Mouse (Mus musculus): Measurements from ENCODE around the gene Ppa1.
"Not testable (repeated sequence)": the region's sequence is repeated elsewhere in the genome, so short reads cannot be mapped to it uniquely, and the experiment has no call there.

The Ppa1 gene

DNA sequence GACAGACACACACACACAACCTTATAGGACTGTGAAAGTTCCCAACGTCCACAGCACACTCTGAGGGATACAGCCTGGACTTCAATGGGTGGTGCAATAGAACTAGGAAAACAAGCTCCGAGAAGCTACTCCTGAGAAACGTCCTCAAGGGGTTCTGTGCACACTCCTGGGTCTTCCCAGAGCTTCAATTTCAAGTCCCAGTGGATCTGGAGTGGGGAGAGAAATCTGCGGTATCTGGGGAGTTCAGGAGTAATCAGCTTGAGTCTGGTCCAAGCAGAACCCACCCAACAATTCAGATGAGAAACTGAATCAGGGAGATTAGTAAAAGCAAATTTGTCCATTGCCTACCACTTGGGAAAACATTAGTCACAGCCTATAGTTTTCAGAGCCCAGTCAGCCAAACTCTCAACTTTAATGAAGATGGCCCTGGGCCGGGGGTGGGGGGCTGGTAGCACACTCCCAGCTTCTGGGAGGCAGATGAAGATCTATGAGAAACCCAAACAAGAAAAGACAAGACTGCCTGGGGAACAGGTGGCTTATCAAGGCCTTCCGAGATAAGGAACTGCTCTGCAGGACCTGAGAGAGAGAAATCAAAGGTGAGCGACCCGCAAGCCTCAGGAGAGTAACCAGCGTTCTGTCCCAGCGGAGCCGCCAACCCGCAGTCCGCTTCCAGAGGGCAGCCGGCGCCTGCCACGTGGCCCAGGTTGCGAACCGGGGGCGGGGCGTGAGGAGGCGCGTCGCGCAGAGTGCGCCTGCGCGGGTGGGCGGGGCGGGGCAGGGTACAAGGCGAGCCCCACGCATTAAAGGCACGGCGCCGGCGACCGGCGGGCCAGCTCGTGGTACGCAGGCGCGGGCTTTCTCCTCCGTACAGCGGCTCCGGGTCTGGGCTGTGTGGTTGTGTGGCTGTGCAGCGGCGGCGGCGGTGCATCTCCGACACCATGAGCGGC, at the start of gene Ppa1:
Gene Ppa1 (plus strand): TSS at position 763 of the 947 bp plus-strand sequence.
- DNase-seq (ENCODE audit: low spot score in 2 of 2), result peak; percentile 83

DNA sequence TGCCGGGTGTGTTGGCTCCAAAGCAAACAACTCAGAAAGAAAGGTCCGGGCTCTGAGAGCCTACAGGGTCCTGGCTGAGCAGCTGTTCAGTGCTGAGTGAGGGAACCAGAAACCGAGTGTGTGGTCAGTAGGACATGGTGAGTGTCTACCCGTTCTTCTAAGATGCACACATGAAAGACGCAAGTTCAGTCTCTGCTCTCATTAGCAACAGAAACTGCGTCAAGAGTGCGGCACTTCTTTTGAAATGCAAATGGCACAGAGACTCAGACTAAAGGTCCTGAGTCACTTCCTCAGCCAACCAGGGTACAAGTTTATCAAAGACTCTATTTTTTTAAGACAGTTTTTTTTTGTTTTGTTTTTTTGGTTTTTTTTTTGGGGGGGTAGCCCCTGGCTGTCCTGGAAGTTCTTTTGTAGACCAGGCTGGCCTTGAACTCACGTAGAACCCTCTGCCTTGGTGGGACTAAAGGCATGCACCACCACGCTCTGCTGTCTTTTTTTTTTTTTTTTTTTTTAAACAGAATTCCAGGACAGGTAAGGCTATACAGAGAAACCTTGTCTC, 48.7 kb upstream of the Ppa1 start:
- no peak for DNase-seq (ENCODE audit: low spot score in 2 of 2)

DNA sequence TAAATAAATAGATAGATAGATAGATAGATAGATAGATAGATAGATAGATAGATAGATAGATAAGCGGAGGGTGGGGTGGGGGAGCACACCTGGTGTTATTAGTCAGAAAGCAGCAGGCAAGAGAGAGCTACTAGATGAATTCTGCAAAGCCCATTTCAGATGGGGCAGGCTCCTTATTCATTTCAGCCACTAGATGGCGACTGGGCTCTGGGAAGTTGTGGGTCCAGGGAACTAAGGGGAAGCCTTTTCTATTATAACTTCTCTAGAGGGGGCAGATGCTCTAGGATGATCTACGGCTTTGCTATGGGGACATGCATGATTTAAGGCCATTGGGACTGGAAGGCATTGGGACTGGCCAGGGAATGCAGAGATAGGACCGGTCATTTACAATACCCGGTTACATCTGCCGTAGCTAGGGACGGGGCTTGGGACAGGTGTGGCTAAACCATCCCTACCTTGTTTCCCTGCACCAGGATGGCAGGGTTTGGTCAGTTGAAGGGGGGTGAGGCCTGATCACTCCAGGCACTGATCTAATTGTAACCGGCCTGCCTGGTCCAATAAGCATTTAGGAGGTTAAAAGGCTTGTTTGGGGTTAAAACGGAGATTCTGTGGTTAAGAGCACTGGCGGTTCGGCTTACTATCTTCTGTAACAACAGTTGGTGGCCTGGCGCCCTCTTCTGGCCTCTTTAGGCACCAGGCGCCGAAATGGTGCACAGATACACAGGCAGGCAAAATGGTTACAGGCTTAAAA, 45.9 kb upstream of the Ppa1 start:
- peak; percentile 7 to 41 for DNase-seq (ENCODE audit: low spot score in 2 of 2)

DNA sequence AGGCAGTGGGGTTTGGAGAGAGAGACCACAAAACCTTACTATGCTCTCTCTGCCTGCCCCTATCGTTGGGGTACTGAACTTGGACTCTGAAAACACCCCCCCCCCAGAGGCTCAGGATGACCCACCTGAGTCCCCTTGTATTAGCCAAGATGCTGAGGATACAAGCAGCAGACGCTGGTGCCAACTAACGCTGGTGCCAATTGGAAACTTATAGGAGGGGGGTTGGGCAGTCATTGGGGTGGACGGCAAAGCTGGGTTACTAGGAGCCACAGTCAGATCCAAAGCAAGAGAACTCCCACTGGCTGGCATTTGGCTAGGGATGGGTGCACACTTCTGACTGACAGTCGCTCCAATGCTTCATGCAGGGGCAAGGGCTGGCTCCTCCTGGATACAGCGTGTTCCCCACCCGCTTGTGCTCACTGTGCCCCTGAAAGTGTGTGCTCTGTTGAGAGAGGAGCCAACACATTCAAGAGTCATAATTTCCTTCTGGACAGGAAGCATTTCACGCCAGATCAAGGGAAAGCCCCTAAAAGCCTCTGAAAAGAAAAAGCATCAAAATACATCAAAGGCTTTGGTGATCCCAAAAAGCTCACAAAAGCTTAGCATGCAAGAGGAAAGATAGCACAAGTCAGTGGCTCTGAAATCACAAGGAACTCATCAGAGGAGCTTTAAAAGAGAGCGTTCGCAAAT, 43.8 kb upstream of the Ppa1 start:
- no peak for DNase-seq (ENCODE audit: low spot score in 2 of 2)

DNA sequence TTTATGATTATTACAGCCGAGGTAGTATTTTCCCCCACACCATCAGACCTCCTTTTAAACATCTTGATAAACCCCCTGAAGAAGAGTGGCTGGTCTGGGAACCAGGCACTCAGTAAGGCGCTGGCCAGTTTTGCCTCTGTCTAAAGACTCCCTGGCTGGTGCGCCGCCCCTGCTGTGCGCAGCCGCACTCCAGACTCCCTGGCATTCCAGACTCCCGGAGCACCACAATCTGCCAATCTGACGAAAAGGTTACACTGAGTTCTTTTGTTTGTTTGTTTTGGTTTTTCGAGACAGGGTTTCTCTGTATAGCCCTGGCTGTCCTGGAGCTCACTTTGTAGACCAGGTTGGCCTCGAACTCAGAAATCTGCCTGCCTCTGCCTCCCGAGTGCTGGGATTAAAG, 43.0 kb upstream of the Ppa1 start:
- DNase-seq (ENCODE audit: low spot score in 2 of 2), result not testable (repeated sequence)

DNA sequence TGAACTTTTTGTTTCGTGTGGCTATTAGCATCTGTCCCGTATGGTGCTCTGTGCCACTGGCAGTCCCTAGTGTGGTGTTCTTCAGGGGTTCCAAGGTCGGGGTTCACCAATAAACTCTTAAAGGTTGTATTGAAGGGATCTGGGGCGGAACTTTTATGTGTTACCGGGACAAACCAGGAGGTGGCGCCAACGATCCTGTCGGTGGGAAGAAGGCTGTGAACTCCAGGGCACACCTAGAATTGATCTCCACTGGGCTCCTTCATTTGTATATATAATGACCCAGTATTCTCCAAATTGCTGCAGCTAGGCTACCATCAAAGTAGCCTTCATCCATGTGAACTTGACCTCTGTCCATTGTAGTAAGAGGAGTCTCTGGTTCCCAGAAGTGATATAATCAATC, 42.5 kb upstream of the Ppa1 start:
- DNase-seq (ENCODE audit: low spot score in 2 of 2), result peak; percentile 17 to 25

DNA sequence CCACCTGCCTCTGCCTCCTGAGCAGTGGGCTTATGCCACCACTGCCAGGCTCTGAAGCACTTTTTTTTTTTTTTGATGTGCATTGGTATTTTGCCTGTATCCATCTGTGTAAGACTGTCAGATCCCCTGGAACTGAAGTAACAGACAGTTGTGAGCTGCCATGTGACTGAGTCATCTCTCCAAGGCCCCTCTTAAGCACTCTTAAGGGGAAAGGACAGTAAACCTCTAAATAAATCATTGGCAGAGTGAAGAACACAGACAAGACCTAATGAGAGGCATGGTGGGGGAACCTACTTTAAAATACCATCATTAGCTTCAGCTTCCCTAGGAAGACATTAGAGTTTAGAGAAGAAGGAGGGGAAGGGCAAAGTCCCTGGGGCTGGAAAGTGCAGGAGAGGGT, 40.1 kb upstream of the Ppa1 start:
- no peak for DNase-seq (ENCODE audit: low spot score in 2 of 2)

DNA sequence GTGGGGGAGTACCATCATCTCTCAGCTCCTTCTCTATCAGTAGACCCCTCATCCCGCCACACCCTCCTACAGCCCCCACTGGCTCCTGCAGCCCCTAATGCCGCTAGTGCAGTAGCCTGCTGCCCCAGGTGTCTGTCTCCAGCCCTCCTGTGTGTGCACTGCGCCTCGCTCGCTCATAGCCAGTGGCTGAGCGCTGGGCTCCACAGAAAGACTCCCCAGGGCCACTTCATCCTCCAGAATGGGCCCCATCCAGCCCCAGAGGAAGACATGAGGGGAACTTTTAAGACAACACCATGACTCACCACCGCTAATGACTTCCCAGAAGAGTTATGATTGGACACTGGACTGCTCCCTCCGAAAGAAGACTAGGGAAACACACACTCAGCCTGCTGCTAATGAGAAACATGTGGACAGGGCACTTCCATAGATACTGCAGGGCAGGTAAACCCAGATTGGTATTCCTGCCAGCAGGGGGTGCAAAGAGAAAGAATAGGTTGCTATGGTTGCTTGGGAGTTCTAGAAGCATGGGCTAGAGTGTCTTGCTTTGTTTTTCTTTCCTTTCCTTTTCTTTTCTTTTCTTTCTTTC, 37.6 kb upstream of the Ppa1 start:
- peak; percentile 10 to 27 for DNase-seq (ENCODE audit: low spot score in 2 of 2)

DNA sequence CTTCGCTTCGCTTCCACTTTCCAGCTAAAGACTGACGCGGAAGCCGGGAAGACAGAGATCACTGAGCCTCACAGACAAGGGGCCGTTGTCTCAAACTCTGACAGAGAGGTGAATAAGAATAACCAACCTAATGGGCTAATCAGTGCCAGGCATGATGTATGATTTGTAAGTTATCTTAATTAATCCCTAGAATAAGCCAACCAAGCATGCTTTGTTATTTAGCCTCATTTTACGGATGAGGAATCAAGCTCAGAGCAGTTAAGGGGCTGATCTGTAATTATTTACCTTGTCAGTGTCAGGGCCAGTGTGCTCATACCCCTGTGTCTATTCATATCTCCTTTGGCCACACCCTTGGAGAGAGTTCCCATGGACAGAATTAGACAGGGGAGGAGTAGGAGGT, 34.0 kb upstream of the Ppa1 start:
- no peak for DNase-seq (ENCODE audit: low spot score in 2 of 2)

DNA sequence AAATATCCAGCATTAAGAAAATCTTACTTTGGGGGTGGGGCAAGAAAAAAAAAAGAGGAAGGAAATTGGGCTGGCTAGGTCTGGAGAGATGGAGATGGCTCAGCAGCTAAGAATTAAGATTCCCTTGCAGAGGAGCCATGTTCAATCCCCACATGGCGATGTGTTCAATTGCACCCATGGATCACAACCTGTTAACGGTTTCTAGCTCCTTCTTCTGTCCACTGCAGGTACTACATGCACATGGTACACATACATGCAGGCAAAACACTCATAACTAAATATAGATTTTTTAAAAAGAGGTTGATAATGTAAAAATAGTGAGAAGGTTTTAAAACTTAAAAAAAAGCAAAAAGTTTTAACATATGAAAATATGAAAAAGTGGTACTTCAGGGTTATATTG, 29.8 kb upstream of the Ppa1 start:
- DNase-seq (ENCODE audit: low spot score in 2 of 2), result no peak

DNA sequence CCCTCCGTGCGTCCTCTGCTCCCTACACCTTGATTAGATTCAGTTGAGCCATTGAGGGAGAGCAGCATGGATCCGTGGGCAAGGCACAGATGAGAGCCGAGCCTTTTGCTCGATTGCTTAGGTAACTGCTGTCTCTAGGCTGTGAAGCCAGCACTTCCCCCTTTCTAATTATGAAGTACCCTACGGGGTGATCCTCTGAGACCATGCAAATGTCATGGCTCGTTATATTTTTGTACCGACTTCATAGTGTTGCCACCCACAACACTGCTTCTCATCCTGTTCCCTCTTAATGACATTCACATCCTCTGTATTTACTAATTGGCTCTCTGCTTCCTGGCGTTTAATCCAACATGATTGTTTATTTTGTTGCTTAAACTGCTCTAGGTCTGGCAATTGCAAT, 26.7 kb upstream of the Ppa1 start:
- peak; percentile 36 to 46 for DNase-seq (ENCODE audit: low spot score in 2 of 2)

DNA sequence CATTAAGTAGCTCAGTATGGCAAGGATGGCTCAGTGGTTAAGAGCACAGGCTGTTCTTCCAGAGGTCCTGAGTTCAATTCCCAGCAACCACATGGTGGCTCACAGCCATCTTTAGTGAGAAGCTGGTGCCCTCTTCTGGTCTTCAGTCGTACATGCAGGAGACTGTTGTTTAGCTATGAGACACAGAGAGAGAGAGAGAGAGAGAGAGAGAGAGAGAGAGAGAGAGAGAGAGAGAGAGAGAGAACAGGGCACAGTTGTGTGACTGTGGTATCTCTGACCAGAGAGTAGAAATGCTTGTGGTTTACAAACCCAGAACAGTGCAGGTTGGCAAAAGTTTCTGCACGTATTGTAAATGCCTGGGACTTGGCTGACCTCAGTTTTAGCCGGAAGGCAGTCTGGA, 24.5 kb upstream of the Ppa1 start:
- not testable (repeated sequence) for DNase-seq (ENCODE audit: low spot score in 2 of 2)

DNA sequence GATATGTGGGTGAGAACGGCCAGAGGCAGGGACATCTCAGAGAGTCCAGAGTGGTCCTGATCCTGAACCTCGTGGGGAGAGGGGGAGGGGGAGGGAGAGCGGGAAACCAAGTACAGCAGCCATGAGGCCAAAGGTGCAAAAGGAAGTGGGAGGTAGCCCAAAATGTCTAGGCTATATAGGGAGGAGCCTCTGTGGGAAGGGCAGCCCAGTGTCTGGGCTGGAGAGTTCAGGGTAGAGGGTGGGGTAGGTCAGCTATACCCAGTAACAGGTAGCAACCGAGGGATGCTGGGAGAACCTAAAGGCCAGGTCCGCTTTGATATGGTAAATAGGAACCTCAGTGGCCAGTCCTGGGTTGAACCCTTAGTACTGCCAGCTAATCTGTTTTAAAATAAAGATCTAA, 23.6 kb upstream of the Ppa1 start:
- DNase-seq (ENCODE audit: low spot score in 2 of 2), result no peak

DNA sequence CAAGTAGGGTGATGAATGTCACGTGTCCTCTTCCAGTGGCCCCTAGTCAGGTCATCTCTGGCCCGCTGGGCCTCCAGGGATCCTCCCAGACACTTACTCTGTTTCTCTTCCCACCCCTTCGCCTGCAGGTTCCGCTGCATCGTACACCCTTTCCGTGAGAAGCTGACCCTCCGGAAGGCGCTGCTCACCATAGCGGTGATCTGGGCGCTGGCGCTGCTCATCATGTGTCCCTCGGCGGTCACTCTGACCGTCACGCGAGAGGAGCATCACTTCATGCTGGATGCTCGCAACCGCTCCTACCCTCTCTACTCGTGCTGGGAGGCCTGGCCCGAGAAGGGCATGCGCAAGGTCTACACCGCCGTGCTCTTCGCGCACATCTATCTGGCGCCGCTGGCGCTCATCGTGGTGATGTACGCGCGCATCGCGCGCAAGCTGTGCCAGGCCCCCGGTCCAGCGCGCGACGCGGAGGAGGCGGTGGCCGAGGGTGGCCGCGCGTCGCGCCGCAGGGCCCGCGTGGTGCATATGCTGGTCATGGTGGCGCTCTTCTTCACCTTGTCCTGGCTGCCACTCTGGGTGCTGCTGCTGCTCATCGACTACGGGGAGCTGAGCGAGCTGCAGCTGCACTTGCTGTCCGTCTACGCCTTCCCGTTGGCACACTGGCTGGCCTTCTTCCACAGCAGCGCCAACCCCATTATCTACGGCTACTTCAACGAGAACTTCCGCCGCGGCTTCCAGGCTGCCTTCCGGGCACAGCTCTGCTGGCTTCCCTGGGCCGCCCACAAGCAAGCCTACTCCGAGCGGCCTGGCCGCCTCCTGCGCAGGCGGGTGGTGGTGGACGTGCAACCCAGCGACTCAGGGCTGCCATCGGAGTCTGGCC, 22.7 kb upstream of the Ppa1 start:
- no peak for DNase-seq (ENCODE audit: low spot score in 2 of 2)

DNA sequence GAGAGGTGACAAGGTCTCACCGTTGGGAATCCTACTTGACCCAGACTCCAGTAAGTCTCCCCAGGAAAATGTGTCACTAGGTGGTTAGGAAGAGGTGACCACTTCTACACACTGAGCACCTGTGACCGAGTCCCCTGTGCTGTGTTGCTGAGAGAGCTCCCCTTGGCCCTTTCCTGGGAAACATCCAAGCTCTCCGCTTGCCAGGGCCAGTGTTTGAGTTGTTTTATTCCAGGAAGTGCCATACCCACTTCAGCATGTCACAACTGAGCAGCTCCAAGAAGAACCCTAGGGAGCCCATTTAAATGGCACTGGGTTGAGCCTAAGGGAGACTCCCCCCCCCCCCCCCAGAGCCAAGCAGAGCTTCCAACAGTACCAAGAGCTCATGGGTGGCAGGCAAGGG, 21.8 kb upstream of the Ppa1 start:
- DNase-seq (ENCODE audit: low spot score in 2 of 2), result no peak

DNA sequence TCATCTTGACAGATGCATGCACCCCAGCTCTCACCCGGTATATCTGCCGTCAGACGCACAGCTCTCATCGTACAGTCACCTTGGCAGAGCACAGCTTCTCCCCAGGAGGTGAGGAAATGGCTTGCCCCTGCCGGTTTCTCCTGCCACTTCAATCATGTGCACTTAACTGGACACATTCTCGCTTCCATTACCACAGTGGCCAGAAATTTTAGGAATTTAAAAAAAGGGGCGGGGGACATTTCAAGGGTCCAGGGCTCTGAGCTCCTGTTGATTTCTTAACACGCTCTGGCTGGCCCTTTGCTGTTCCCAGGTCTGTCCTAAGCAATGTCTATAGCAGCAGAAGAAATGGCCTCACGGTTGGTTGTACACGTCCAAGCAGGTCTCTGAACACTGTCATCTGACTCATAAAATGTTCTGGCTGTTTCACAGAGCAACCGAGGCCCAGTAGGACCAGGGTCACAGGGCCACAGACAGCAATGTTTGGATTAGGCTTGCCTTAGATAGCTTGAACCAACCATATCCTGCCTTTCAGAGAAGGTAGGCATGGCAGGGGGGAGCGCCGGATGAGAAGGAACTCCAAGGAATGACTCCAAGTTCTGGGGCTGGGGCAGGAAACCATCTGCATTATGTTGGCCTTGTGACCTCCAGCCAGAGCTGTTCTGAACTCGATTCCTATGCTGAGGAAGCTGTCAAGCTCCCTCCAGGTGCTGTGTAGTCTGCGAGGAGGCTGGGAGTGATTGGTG, 21.0 kb upstream of the Ppa1 start:
- DNase-seq (ENCODE audit: low spot score in 2 of 2), result no peak

DNA sequence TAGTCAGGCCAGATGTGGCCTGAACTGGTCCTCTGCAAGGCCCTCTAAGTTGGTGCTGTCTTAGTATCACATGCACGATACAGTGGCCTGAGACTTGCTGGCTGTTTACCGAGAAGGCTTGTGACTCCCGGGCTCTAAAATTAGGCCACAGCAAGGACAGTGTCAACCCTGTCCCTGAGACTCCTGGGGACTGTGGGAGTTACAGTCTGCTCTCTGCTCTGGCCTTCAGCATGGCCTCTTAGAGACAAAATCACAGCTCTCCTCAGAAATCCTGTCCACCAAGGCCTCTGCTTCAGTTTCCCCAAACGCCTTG, 20.5 kb upstream of the Ppa1 start:
- DNase-seq (ENCODE audit: low spot score in 2 of 2), result no peak

DNA sequence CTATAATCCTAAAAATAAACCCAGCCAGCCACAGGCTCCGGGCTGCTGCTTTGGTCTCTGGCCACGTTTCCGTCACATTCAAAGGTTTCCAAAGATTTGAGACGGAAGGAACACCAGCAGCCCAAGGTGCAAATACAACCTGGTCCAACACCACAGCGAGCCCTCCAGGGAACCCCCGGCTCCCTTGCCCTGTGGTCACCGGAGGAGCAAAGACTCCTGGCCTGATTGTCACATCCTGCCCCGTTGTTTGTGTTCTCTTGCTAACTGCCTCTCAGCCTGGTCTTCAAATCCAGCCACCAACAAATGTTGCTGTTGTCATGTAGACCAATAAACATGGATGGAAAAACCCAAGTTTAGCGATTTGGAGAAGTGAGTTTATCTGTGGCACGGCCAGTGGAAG, 15.9 kb upstream of the Ppa1 start:
- DNase-seq (ENCODE audit: low spot score in 2 of 2), result no peak

DNA sequence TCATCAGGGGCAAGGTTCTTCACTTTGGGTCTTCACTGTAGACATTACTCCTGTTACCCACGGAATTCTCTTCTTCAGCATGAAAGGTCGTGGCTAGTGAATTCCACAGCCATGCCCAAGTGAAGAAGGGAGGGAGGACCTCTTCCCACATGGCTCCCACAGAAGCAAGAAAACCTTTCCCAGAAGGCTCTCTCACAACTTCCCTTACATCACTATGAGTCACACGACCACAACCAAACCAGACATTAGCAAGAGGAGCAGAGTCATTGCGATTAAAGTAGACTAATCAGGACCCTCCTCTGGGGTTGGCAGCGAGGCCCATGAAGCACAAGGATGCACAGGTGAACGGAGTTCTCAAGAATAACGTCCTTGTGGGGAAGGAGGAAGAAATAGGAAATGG, 11.3 kb upstream of the Ppa1 start:
- DNase-seq (ENCODE audit: low spot score in 2 of 2), result no peak

DNA sequence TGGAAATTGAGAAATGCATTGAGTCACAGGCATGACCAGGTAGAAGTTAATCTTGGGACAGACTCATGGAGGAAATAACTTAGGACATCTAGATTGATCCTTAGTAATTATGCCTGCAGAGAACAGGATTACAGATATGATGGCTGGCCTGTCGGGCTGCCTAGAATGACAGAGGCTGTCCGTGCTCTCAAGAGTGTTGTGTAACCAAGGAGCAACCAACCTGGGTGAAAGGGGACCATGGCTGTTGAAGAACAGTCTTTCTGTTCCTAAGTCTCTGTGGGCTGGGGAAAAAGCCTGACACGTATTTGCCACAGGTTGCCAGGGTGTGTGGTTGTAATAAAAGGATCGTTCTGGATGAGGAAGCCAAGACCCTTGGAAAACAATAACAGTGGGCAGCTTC, 8.0 kb upstream of the Ppa1 start:
- no peak for DNase-seq (ENCODE audit: low spot score in 2 of 2)
